Mouse (Mus musculus): ENCODE measurements around the gene Tmem184c. TPM values are rescaled to one million over a fixed set of nuclear protein-coding genes. Genes with fewer than 3 reads are reported as not detected.

Gene Tmem184c
- 13.2 and 14.5 TPM in 2 replicates for polyA plus RNA-seq (2015; fragmentation: Nextera tagmentation; extraction: Ambion mirVana)

DNA sequence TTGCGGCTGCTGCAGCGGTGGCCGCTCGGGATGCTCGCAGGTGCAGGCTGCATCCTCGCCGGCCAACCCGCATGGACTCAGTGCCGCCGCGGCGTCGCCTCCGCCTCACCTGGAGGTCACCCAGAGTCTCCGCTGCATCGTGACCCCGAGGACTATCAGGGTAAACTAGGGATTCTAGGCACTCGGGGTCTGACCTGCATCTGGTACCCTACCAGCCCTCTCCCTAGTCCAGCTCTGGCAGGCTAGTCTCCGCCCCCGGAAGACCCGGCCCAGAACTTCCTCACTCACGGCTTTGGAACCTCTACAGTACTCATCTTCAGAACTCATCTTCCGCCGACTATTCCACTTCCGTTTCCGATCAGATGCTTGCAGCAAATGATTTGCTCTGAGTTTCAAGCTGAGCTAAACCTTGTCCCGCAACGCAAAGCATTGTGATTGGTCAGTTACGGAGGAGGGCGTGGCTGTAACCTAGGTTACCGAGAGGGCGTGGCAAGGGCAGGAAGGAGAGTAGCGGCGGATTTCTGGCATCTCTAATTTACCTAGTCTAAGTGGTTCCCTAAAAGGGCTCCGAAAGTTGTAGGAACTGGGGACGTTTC, at the start of gene Tmem184c:
Tmem184c (minus strand) TSS at position 325 of the 596 bp plus-strand sequence.
- peak; percentile 98 for ATAC-seq
- no peaks in the 10 kb centered on the region for H3K9me3 ChIP-seq (ENCODE audit: low read length)
- under 1% methylated on average over 35 of the region's 36 CpGs for WGBS
- H3K27me3 ChIP-seq (replicated peaks; ENCODE audit: insufficient read depth, low read length) = no peaks in the 10 kb centered on the region
- no peaks in the 10 kb centered on the region for H3K4me1 ChIP-seq (ENCODE audit: insufficient read depth, low read depth, low read length)
- peak within 1 kb of the TSS; percentile 85 for H3K4me2 ChIP-seq (replicated peaks; ENCODE audit: low read depth, low read length)
- H3K27ac ChIP-seq (ENCODE audit: low read length) = no peak within 1 kb of the TSS
- no peak within 1 kb of the TSS; the same call in 1 of the 2 replicates for H3K9ac ChIP-seq (replicated peaks; ENCODE audit: low read depth)
- DNase-seq (ENCODE audit: low spot score) = peak; percentile 96
- TF ChIP-seq CTCF (IDR thresholded peaks at IDR 0.05) (no peak), EP300 (IDR thresholded peaks at IDR 0.05) (no peak)
- no peaks in the 10 kb centered on the region for H3K36me3 ChIP-seq (ENCODE audit: insufficient read depth, low read length)
- peak within 1 kb of the TSS; percentile 63 for H3K4me3 ChIP-seq (ENCODE audit: low read depth, low read length)

DNA sequence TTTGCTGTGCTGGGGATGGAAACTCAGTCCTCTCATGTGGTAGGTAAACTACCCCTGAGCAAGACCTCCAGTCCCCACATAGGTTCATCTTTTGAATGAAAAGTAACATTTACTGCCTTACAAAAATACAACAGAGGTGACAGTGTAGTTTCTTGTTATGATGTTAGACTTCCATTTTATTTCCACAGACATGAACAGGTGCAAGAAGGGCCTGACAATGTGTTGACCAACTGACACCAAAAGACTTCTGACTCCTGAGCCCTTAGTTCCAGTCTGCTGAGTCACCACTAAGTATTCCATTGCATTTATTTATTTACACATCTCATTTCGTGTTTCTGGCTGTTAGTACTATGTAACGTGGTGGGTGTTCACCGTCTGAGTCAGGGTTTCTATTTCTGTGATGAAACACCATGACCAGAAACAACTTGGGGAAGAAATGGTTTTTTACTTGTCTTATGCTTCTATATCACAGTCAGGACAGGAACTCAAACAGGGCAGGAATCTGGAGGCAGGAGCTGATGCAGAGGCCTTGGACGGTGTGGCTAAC, 49.1 kb upstream of the Tmem184c start:
- DNase-seq (ENCODE audit: low spot score) (peak; percentile 47), ATAC-seq (peak; percentile 25)
- H3K9me3 ChIP-seq (ENCODE audit: low read length) = no peaks in the 10 kb centered on the region
- H3K27me3 ChIP-seq (replicated peaks; ENCODE audit: insufficient read depth, low read length) = no peaks in the 10 kb centered on the region
- H3K4me3 ChIP-seq (ENCODE audit: low read depth, low read length) = no peak overlapping the region
- H3K4me1 ChIP-seq (ENCODE audit: insufficient read depth, low read depth, low read length) = no peaks in the 10 kb centered on the region
- TF ChIP-seq CTCF (IDR thresholded peaks at IDR 0.05) (no peak), EP300 (IDR thresholded peaks at IDR 0.05) (no peak)
- no peak overlapping the region for H3K27ac ChIP-seq (ENCODE audit: low read length)
- H3K36me3 ChIP-seq (ENCODE audit: insufficient read depth, low read length) = no peaks in the 10 kb centered on the region
- H3K9ac ChIP-seq (replicated peaks; ENCODE audit: low read depth) = no peak overlapping the region
- H3K4me2 ChIP-seq (replicated peaks; ENCODE audit: low read depth, low read length) = no peak overlapping the region
- 45% methylated on average over 4 of the region's 4 CpGs for whole genome bisulfite sequencing

DNA sequence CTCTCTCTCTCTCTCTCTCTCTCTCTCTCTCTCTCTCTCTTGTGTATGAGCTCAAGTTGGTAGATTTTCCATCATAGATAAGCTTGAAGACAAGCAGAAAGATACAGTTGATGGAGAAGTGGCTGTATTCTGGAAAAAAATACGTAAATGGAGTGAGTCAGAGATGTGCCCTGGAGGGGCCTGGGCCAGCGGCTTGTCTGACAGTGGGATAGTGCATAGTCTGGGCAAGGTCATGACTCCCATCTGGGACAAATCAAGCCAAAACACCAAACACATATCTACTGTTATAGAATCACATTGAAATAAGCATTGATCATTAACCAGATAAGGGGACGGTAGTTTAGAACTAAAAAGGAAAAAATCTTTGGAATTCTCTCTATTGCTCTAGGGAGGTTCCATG, 47.9 kb upstream of the Tmem184c start:
- 49% methylated on average over 3 of the region's 3 CpGs for WGBS
- no peak for DNase-seq (ENCODE audit: low spot score)

DNA sequence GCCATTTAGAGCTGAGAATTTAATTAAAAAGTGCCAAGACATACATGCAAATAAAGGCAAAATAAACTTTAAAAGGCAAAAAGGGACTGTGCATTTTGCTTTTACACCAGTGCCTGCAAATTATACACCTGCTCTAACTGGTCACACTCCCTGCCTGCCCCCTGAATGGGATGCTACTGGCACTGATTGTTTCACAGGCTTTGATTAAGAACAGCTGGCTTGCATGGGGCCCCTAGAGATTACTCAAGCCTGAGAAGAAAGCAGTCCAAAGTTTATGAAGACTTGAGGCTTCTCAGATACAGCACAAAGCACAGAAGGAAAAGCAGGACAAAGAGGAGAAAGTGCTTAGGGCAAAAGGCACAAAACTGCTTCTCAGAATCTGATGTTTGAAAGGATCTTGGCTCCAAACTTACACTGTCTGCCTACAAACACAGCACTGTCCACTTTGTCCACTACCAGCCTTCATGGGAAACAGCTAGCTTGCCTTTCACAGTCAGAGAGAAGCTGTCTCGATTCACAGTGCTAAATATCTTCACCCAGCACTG, 40.2 kb upstream of the Tmem184c start:
- ATAC-seq (no peak), DNase-seq (ENCODE audit: low spot score) (peak; percentile 24)
- Histone ChIP-seq H3K4me2 (replicated peaks; ENCODE audit: low read depth, low read length) (no peak overlapping the region), H3K4me3 (ENCODE audit: low read depth, low read length) (no peak overlapping the region), H3K27me3 (replicated peaks; ENCODE audit: insufficient read depth, low read length) (no peaks in the 10 kb centered on the region), H3K27ac (ENCODE audit: low read length) (peak overlapping the region; percentile 23; the same call in 1 of the 2 replicates), H3K4me1 (ENCODE audit: insufficient read depth, low read depth, low read length) (no peaks in the 10 kb centered on the region), H3K9me3 (ENCODE audit: low read length) (no peaks in the 10 kb centered on the region), H3K9ac (replicated peaks; ENCODE audit: low read depth) (no peak overlapping the region), H3K36me3 (ENCODE audit: insufficient read depth, low read length) (no peaks in the 10 kb centered on the region)
- WGBS = 53% methylated on average over 1 of the region's 1 CpGs
- TF ChIP-seq CTCF (IDR thresholded peaks at IDR 0.05) (no peak), EP300 (IDR thresholded peaks at IDR 0.05) (no peak)

More for the DNA sequence above, 47.9 kb upstream of the Tmem184c start:
- Histone ChIP-seq H3K36me3 (ENCODE audit: insufficient read depth, low read length) (no peaks in the 10 kb centered on the region), H3K27ac (ENCODE audit: low read length) (no peak overlapping the region), H3K9me3 (ENCODE audit: low read length) (no peaks in the 10 kb centered on the region), H3K4me3 (ENCODE audit: low read depth, low read length) (no peak overlapping the region), H3K4me1 (ENCODE audit: insufficient read depth, low read depth, low read length) (no peaks in the 10 kb centered on the region), H3K9ac (replicated peaks; ENCODE audit: low read depth) (no peak overlapping the region), H3K27me3 (replicated peaks; ENCODE audit: insufficient read depth, low read length) (no peaks in the 10 kb centered on the region), H3K4me2 (replicated peaks; ENCODE audit: low read depth, low read length) (no peak overlapping the region)
- no peak for ATAC-seq
- TF ChIP-seq CTCF (IDR thresholded peaks at IDR 0.05) = no peak
- no peak for TF ChIP-seq EP300 (IDR thresholded peaks at IDR 0.05)

DNA sequence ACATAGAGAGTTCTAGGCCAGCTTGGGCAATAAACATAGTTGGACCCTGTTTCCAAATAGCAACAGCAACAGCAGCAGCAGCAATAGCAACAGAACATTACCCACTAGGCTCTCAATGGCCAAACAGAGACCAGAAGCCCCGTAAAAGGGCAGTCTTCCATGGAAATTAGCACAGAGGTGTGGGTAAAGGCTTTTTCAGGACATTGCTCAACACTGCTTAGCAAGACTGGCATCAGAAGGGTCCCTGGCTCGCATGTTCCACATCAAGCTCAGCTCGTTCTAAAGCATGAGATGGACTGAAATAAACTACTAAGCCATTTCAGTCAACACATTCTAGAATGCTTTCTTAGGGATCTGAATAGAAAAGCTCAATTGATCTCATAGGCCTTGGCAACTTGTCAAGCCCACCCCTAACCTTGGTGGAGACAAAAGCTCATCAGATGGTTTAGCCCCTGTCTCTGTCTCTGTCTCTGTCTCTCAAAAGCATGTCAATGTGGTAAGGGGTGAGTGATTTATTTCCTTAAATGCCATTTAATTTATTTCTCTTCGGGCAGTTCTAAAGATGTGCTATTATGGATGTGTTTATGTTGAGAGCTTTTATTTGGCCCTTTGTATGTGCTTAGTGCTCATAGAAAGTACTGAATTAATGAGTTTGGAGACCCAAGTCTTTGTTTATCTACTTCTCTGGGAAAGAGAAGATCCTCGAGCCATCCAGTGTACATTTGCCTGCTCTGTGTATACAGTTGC, 29.8 kb upstream of the Tmem184c start:
- H3K9me3 ChIP-seq (ENCODE audit: low read length) = no peaks in the 10 kb centered on the region
- no peak overlapping the region for H3K4me3 ChIP-seq (ENCODE audit: low read depth, low read length)
- no peaks in the 10 kb centered on the region for H3K4me1 ChIP-seq (ENCODE audit: insufficient read depth, low read depth, low read length)
- DNase-seq (ENCODE audit: low spot score) (peak; percentile 83), ATAC-seq (peak; percentile 90)
- no peak for TF ChIP-seq EP300 (IDR thresholded peaks at IDR 0.05)
- no peak for TF ChIP-seq CTCF (IDR thresholded peaks at IDR 0.05)
- H3K9ac ChIP-seq (replicated peaks; ENCODE audit: low read depth) = no peak overlapping the region
- H3K36me3 ChIP-seq (ENCODE audit: insufficient read depth, low read length) = no peaks in the 10 kb centered on the region
- no peaks in the 10 kb centered on the region for H3K27me3 ChIP-seq (replicated peaks; ENCODE audit: insufficient read depth, low read length)
- peak overlapping the region; percentile 62; the same call in 1 of the 2 replicates for H3K27ac ChIP-seq (ENCODE audit: low read length)
- 47% methylated on average over 5 of the region's 5 CpGs for WGBS
- H3K4me2 ChIP-seq (replicated peaks; ENCODE audit: low read depth, low read length) = no peak overlapping the region

DNA sequence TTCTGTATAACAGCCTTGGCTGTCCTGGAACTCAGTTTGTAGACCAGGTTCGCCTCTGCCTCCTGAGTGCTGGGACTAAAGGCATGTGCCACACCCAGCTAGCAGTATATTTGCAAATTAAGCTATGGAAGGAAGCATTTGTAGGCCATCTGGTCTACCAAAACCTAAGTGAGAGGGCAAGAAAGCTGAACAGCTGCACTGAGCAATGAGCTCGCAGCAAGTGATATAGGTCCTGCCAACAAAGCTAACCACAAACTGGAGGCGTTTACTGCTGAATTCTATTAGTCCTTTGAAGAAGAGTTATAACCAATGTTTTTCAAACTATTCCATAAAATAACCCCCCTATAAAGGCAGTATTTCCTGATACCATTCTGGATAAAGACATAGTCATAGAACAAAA, 27.1 kb upstream of the Tmem184c start:
- H3K4me2 ChIP-seq (replicated peaks; ENCODE audit: low read depth, low read length) = no peak overlapping the region
- H3K9ac ChIP-seq (replicated peaks; ENCODE audit: low read depth) = no peak overlapping the region
- H3K27me3 ChIP-seq (replicated peaks; ENCODE audit: insufficient read depth, low read length) = no peaks in the 10 kb centered on the region
- no peak for ATAC-seq
- 80% methylated on average over 3 of the region's 3 CpGs for WGBS
- DNase-seq (ENCODE audit: low spot score) = no peak
- H3K9me3 ChIP-seq (ENCODE audit: low read length) = no peaks in the 10 kb centered on the region
- no peak for TF ChIP-seq CTCF (IDR thresholded peaks at IDR 0.05)
- TF ChIP-seq EP300 (IDR thresholded peaks at IDR 0.05) = no peak
- no peaks in the 10 kb centered on the region for H3K36me3 ChIP-seq (ENCODE audit: insufficient read depth, low read length)
- H3K4me1 ChIP-seq (ENCODE audit: insufficient read depth, low read depth, low read length) = no peaks in the 10 kb centered on the region; the same call in 1 of the 2 replicates
- no peak overlapping the region for H3K4me3 ChIP-seq (ENCODE audit: low read depth, low read length)
- no peak overlapping the region for H3K27ac ChIP-seq (ENCODE audit: low read length)

Data from lung, postnatal 0 days (tissue).